Mouse (Mus musculus) forelimb bud, embryonic 11.5 days (tissue): ENCODE measurements around the gene Daam2.
A peak's percentile ranks its signal among the peaks of the same experiment; 100 is the strongest.
"Not testable (repeated sequence)": the region's sequence is repeated elsewhere in the genome, so short reads cannot be mapped to it uniquely, and the experiment has no call there.

Experiments
- DNase-seq: peaks from one replicate; pipeline ENCODE4 v3.0.0-alpha.2; 2012; ENCODE audit warnings: low read depth, low spot score

Daam2 gene

DNA sequence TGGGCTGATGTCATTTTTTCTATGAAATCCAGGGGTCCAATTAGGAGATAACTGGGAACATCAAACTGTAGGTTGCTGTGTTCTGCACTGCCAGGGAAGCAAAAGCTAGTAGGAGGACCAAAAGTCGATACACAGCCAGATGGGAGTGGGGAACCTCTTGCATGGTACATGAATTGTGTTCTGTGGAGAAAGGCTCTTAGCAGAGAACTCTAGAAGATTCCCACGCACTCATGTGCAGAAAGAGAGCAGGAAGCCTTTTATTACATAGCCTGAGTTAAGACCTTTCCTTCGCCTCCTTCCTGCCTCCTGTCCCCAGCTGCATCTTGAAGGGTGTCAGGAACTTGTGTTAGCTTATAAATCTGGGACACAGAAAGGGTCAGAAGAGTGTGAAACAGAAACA is 82.3 kb downstream of the Daam2 start:
- no peak for DNase-seq

DNA sequence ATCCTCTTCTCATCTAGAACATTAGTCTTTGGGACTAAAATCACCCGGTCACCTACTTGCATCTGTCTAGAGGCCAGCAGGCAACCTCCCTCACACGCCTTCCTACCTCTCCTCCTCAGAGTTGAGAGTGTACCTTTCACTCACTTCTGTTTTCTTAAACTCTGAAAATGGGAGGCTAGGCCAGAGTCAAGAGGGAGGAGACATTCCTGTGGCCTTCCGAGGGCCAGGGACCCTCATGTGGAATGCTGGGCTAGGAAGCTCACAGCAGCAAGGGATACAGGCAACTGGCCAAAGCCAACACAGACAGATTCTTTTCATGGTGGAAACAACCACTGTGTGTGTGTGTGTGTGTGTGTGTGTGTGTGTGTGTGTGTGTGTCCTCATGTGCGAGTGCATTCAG is 86.8 kb downstream of the Daam2 start:
- no peak for DNase-seq

DNA sequence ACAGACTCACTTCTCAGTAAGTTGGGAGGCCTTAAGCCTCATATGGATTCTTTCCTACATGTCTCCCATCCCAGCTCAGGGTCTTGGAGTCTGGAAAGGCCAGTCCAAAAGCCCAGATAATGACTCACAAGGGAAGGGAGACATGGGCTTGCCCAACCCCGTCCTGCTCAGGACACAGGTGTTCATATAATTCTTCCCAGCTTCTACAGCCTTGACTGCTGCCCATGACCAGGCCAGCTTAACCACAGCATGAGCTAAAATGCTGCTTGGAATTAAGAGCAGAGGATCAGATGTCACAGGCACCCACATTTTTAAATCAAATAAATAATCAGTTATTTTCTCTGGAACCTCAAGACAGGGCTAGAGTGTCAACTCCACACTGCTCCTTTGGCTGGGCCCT is 89.0 kb downstream of the Daam2 start:
- no peak for DNase-seq

DNA sequence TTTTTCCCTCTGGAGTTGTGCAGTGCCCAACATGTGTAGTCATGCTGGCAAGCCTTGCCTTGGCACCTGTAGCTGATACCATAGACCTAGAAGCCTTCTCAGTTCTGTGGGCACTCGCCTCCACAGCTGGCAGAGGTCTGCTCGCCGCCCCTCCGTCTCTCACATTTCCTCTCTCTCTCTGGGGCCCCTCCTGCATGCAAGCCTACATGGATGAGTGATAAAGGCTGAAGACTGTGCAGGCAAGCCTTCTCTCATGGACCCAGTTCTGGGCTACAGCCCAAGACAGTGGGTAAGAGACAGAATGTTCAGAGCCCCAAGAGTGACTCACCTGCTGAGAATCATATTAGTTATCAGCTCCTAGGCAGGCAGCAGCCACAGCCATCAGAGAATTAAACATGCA is 90.1 kb downstream of the Daam2 start:
- DNase-seq = no peak

DNA sequence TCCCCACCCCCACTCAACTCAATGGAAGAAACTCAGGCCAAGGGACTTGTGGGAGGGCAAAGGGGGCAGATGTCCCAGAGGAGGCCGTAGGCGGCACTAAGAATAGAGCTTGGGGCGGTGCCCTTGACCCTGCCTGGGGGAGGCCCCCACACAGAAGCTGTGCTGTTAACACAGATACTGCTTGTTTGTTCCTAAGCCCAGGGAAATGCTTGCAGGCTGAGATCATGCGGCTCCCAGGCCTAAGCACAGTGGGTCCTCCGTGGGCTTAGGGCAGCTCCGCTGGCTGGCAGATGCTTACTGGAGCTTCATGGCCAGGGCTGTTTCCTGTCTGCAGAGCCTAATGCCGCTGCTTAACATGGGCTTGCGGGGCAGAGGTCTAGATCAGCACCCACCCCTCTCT is 91.5 kb downstream of the Daam2 start:
- peak; percentile 5 for DNase-seq

DNA sequence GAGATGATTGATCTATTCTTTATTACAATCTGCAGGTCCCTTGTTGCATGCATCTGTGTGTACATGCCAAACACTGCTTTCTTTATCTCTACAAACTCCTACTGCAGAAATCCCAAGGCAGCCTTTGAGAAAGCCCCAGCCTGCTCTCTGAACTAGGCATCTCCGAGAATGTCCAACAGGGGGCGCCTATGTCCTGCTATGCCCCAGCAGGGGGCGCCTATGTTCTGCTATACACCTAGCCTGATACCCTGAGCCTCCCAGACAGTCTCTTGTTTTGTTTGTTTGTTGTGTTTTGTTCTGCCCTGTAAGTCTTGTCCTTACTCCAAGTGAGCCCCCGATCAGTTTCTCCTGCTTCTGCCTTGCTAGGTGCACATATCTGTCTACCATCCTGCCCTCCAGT is 95.9 kb downstream of the Daam2 start:
- DNase-seq = peak; percentile 63

DNA sequence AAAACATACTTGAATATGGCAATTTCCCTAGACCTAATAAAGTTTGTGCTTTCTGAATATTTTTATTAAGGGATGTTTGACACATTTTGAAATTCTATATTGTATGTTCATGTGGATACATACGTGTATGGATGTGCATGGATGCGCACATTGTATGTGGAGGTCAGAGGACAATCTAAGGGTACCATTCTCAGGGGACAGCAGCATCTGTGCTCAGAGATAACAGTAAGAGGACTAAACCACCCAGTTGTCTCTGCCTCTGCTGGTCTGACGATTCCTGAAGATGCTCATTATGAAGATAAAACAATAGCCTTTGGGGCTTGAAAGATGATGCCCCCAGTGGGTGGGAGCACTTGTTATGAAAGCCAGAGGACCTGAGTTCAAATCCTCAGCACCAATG is 99.3 kb downstream of the Daam2 start:
- DNase-seq = no peak

DNA sequence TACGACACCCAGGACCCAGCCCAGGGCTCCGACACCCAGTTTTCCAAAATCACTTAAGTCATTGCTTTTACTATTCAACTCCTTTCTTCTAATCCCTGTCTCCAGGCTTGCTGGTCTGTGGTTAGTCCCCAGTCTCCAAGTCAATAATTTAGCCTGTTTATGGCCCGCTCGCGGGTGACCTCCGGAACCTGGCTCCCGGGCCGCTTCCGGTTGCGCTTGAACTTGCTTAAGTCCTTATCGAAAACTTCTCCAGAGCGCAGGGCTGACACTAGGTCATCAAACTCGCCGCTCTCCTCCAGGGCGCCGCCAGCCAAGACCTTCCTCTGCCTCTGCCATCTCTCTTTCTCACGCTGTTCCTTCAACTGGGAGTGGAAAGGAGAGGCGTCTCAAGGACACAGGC is 105.8 kb downstream of the Daam2 start:
- no peak for DNase-seq

DNA sequence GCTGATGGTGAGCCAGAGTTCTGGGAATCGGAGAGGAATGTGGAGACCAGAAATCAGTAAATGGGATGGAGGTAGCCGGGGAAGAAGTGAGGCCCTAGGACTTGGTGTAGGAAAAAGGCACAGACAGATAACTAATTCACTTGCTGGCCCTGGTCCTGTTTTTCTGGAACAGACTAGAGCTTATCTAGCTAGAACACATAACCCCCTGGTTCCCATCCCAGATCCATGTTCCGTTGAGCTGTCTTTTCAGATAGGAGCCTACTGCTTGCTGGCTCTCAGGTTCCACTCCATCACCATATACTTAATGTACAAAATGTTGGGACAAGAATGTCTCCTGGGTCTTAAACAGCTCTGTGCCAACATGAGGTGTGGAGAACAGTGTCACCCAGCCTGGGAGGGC is 106.3 kb downstream of the Daam2 start:
- DNase-seq = no peak

DNA sequence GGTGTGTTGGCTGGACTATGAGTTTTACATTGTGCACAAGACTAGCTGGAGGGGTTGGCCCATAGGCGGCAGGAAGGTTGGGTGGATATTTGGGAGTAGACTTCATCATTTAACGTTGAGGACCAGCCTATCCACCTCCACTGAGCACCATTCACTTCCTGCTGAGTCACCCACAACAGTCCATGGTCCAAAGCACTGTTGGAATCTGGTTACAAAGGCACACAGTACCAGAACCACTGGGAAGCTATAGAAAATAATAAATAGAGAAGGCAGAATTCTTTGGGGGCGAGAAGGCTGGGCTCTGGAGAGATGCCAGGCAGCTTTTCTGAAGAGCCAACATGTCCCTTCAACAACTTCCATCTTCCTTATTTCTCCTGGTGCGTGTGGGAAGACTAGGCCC is 107.8 kb downstream of the Daam2 start:
- DNase-seq = no peak

DNA sequence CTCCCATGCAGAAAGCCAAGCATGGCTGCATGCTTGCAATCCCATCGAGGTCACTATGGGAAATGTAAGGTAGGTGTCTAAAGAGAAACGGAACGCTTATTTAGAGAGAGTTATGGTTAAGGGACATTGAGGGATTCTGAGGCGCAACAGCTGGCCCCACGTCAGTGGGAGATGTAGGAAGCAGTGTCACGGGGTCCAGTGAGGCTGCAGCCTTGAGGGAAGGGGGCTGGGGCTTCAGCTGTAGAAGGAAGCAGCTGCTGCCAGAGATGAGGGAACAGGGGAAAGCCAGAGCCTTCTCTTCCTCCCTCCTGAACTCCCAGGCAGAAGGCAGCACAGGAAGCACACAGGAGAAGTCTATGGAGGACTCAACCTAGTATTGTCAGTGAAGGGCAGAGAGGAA is 113.2 kb downstream of the Daam2 start:
- DNase-seq = no peak

DNA sequence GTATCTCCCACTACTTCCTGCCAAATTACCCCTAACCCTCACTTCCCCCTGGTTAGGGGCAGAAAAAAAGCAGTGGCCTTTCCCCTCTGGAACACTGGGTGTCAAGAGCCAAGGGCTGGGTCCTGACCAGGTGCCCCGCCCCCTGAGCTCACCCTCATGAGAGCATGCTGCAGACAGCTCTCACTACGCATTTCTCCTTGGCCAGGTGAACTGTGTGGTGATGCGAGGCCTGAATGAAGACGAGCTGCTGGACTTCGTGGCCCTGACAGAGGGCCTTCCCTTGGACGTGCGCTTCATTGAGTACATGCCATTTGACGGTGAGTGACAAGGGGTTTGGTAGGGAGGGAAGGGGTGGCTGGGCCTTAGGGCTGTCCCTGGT is 114.9 kb downstream of the Daam2 start:
- DNase-seq = no peak

DNA sequence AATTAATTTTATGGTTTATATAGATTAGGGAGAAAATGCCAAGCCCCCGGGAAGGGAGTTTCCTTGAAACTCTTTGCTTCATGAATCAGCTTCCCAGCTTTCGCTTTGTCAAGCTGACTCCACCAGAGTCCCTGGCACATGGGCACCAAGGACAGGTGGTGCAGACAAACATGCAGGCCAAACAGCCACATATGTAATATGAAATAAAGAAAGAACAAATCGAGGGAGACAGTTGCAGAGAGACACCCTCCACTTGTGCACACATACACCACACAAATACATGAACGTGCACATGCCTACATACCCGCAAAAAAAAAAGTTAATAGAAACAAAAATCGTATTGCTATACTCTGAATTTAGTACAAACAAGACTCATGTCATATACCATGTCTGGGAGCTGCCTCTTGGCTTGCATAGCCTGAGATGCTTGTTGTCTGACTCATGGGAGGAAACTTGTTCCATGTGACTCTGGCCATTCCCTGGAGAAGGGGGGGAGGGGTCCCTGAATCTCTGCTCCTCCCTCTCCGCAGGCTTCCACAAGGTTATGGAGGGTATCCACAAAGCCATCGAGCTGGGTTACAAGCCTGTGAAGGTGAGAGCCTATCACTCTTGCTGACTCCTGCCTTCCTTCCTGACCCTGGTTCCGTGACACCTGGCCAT is 115.4 kb downstream of the Daam2 start:
- no peak for DNase-seq

DNA sequence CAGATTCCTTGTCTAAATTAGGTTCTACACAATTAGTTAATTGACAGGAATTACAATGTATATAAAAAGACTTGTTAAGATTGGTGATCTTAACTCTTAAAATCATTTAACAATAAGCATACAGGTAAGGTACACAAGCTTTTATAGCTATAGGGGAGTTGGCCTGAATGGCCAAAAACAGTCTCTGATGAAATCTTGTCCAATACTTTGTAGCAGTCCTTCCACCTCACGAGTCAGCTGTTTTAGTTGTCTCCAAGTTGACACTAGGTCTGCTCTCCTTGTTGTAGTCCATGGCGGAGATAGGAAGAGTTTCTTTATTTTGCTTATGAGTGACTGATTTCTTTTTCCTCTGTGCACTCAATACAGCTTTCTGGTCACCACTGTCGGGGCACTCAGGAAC is 121.3 kb downstream of the Daam2 start:
- not testable (repeated sequence) for DNase-seq

DNA sequence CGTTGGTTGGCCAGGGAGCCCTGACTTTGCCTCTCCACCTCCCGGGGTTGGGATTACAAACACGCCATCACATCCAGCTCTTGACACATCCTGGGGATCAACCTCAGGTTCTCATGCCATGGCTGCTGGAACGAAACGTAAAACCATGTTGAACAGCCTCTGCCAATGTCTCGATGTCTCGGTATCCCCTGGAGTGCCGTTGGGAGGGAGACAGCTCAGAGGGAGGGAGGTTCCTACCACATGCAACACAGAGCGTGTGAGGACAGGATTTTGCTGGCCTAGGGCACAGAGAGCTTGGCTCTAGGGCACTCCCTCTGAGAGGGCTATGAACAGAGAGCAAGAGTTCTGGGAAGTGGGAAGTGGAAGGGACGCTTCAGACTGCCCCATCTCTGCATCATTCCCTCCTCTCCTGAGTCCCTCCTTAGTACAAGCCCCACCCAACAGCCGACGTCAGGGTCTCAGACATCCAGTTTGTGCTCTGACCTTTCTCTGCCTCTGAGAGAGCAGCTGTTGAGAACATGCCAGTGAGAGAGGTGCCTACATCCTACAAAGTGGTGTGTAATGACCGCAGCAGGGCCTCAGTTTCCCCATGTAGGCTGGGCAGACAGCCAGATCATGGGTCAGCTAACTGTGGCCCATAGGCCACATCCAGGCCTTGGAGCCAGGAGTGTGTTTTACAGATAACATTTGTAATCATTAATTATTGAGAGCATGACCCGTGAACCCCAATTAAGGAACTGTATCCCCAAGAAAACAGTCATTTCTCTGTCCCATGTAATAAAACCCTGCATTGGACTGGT is 123.6 kb downstream of the Daam2 start:
- no peak for DNase-seq

DNA sequence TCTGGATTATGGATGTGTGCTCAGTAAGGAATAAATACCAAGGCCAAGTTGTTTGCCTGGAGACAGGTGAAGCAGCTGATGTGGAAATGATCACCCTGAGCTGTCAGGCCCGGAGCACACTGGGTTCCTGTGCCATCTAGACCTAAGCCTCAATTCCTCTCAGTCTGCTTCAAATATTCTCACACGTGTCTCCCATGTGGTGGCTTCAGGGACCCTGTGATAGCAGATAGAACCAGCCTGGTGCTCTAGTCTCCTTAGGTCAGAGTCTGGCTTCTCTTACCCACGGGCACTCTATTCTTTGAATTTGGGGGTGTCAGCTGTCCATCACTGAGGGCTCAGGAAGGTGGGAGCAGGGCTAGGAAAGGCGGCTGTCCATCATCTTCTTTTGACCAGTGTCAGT is 124.4 kb downstream of the Daam2 start:
- DNase-seq = no peak

DNA sequence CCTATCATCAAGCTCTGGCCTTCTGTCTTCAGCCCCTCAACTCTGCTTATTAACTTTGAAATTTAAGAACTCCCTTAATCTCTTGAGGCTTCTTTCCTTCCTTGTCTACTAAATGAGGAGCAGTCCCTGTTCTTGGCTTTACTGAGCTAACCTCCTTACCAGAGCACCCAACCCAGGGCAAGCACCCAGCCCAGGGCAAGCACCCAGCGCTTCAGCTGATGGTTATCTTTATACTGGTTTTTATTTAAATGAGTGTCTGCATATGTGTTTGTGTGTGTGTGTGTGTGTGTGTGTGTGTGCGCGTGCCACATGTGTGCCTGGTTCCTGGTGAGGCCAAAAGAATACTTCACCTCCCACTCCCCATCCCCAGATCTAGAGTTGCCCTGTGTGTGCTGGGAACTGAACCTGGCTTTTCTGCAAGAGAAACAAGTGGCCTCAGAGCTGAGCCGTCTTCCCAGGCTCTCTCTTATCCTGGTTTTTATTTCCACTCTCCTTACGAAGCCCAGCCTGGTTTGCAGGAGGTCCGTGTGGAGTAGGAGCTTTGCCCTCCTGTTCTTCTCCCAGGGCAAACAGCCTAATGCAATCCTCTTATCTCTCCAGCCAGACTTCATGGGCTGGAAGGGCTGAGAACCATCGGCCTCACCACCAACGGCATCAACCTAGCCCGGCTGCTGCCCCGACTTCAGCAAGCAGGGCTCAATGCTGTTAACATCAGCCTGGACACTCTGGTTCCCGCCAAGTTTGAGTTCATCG is 125.1 kb downstream of the Daam2 start:
- DNase-seq = no peak

DNA sequence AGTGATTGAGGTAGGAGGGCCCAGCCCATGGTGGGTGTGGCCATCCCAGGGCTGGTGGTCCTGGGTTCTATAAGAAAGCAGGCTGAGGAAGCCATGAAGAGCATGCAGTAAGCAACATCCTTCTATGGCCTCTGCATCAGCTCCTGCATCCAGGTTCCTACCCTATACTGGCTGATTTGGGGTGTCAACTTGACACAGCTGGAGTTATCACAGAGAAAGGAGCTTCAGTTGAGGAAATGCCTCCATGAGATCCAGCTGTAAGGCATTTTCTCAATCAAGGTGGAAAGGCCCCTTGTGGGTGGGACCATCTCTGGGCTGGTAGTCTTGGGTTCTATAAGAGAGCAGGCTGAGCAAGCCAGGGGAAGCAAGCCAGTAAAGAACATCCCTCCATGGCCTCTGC is 126.8 kb downstream of the Daam2 start:
- not testable (repeated sequence) for DNase-seq

DNA sequence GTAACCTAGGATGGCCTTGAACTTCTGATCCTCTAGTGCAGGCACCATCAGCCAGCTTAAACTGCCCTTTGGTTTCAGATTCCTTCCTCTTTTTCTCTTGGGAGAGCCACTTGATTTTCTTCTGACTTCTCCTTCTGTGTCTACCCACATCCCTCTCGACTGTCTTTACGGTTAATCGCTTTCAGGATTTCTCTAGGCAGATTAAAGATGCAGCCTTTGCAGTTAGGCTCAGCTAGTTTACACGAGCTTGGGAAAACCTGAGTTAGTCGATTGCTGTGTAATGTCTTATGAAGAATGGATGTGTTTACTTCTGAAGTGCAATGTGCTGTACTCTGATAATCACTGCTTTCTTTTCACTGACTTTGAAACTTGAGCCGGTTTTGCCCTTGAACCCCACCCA is 127.5 kb downstream of the Daam2 start:
- DNase-seq = no peak

DNA sequence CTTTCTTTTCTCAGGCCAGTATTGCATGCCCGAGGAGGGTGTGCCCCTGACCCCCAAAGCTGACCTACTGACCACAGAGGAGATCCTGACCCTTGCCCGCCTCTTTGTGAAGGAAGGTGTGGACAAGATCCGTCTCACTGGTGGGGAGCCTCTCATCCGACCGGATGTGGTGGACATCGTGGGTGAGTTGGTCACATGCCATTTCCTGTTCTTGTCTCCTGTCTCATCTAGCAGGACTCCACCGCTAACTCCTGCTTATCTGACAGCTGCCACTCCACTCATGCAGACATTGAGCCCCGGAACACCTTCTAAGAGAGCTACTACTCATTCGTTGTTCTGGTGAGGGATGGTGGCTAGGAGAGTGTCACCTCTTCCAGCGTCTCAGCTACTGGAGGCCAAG is 129.1 kb downstream of the Daam2 start:
- DNase-seq = no peak

DNA sequence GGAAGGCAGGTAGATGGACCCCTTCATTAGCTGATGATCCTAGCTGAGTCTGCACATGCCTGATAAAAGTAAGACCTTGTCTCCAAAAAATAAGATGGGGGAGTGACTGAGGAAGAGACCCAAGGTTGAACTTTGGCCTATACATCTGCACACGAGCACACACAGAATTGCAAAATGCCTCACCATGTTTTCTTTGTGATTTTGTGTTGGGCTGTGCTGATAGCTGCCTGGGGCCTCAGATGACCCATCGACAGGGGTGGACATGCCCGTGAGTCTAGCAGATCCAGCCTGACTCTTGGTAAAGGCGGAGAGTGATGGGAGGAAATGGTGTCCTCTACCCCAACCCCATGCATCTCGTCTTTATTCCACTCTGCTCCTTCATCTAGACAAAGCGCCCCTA is 129.9 kb downstream of the Daam2 start:
- DNase-seq = no peak

DNA sequence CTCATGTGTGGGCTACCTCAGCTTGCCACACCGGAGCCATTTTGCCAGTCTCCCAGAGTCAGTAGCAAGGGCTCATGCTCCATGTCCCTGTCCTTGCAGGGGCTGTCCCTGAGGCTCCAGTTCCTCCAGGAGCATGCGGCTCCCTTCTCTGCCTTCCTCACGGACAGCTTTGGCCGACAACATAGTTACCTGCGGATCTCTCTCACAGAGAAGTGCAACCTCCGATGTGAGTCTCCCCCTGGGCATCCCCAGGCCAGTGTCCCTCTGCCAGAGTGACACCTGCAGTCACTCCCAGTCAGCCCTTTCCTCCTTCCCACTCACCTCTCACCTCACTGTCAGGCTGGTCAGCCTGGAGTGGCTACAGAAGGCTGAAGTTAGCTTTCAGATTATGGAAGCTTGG is 131.1 kb downstream of the Daam2 start:
- DNase-seq = no peak
